Mouse (Mus musculus) ES-E14 (cell line): ENCODE data around the gene Shroom2.

Experiments
- HCFC1 ChIP-seq: IDR thresholded peaks from 2 replicates; pipeline ENCODE4 v1.6.1; 2012; ENCODE audit warnings: low read length, inconsistent platforms, borderline replicate concordance; ENCODE audit not compliant: insufficient read depth
- MAFK ChIP-seq: IDR thresholded peaks from 2 replicates; pipeline ENCODE4 v1.6.1; 2014; ENCODE audit warnings: mild to moderate bottlenecking, low read depth, low read length, inconsistent platforms; ENCODE audit not compliant: insufficient read depth

DNA sequence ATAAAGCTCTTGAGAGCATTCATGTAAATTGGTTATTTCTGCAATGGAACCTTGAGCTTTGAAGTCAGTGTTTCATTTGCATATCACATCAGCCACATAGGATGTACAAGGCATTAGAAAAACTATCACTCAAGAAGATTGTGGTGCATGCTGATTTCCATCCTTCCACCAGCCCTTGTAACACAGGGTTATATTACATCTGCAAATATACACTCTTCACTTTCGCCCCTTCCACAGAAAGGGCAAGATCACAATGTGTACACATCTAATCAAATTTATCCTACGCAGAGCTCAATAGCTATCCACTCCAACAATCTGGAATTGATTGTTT is 112.7 kb downstream of the Shroom2 start:
- no peak for TF ChIP-seq MAFK
- no peak for TF ChIP-seq HCFC1
